Mouse (Mus musculus): Measurements from ENCODE around the gene Olfr824.
"Not testable (repeated sequence)": the region's sequence is repeated elsewhere in the genome, so short reads cannot be mapped to it uniquely, and the experiment has no call there.

The Olfr824 gene

GRCm38 (mm10) chr10:130129900-130130299 is at the start of gene Olfr824:
TSS of gene Olfr824 (minus strand) at chr10:130130000.
- not testable (repeated sequence) for DNase-seq

DNA sequence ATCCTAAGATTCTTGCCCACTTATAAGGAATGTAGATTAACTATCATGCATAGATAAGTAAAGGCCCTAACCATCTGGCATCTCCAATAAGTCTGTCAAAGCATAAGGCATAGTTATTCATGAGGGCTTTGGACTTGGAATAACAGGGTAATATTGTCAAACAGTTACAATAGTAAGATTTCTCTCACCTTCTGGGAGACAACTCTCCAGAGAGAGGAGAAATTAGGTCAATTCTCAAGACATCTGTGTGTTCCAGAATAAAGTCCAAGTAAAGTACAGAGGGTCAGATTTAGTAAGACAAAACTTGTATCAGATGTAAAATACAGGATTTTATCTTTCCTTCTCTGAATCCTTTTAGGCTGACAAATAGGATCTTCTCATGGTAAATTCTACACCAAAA is 36.9 kb upstream of the Olfr824 start, which contains the start of gene Olfr825:
Gene Olfr825, minus strand, starts transcription at position 101 of the 400 bp plus-strand sequence.
- DNase-seq: no peak

DNA sequence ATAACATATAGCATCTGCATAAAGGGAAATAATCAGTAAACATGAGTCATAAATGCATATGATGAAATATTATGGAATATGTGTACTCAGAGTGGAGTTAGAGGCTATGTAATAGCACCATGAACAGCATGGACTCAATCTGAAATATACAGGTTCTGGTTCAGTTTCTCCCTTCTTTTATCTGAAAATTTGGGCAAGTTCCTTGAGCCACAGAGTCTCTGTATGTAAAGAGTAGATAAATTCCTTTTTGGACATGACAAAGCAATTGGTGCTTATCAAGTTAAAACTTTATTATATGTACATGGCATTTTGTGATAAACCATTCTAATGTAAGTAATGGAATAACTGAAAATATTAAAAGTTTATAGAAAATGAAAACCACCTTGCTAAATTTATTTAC is 35.4 kb upstream of the Olfr824 start:
- DNase-seq: no peak

DNA sequence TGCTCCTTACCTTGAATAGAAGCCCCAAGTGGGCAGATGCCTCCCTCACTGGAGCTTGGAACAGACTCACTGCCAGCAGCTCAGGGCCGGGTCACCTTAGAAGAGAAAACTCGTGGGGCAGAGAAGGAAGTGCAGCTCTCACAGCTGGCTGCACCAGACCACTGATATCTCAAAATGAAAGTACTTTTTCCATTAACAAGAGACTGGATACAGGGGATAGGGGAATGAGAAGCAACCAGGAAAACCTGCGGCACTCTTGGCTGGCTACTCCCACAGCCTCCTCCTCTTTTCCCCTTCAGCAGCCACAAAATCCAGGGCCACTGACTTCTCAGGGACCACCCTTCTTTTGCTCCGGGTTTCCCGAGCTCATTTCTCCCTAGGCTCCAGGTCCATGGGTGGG is 14.3 kb upstream of the Olfr824 start:
- no peak for DNase-seq

DNA sequence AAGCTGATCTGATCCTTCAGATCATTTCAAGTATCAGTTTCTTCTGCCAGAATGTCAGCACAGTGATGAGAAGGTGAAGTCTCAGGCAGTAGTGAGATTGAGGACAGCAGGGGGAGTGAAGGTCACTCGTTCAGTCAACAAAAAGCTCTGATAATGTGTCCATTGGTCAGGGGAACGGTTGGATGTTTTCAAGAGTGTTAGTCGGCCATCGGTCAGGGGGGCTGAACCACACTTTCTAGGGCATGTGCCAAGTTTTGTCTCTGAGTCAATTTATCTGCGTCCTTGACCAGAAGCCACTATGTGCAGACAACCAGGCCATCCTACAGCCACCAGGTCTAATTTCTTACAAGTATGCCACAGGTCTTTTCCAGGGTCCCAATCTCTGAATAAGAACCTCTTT is 12.7 kb upstream of the Olfr824 start:
- not testable (repeated sequence) for DNase-seq

GRCm38 (mm10) chr10:130134811-130135210 is 5.0 kb upstream of the Olfr824 start:
- no peak for DNase-seq

DNA sequence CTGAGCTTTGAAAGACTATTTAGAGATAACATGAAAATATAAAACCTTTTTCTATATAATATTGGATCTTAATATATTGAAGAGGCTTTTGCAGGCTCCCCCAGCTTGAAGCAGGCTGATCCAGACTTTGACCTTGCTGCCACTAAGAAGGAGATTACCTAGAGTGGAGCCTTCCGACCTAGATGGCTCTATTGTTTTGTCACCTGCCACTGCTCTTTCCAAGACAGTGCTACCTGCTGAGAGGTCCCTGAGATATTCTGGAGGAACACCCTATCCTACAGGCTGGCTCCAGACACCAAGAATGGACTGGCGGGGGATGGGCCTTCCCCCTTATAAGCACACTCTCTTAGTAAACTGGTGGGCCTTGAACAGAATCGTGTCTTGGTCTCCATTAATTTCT is 13.8 kb downstream of the Olfr824 start:
- DNase-seq: not testable (repeated sequence)

DNA sequence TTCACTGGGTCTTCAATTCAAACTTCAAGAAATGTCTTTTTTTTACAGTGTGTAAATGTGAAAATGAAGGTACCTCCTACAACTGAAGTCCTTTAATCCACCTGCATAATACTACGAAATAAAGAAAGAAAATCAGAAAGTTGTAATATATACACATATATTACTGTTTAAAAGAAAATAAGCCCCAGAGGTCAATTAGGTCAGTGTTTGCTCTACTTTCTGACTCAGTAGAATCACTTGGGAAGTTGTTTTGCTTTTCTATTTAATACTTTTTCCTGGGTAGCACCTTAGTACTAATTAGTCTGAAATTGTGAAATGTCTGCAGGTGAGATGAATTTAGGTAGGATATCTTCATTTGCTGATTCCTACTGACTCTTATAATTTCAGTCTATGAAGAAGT is 14.5 kb downstream of the Olfr824 start, which contains the start of gene Olfr823:
Gene Olfr823, minus strand, starts transcription at position 101 of the 400 bp plus-strand sequence.
- not testable (repeated sequence) for DNase-seq

- no peak for DNase-seq
These were observed 33.7 kb downstream of the Olfr824 start for GRCm38 (mm10) chr10:130096104-130096503.

- peak; percentile 15 to 54 for DNase-seq
These were observed 36.9 kb downstream of the Olfr824 start for GRCm38 (mm10) chr10:130092838-130093440.

Measured in cerebellum, postnatal 25 days (tissue).